Mouse (Mus musculus) induced T-regulatory cell, adult 2 months (primary cell): ENCODE results near the gene Plxnc1.

Experiments
- DNase-seq: peaks from one replicate; pipeline ENCODE4 v3.0.0-alpha.2; 2012; ENCODE audit warnings: low read depth

Plxnc1 gene

GRCm38 (mm10) chr10:94944691-94945205, at the start of gene Plxnc1:
Gene Plxnc1, minus strand, starts transcription at chr10:94944835.
- peak; percentile 86 for DNase-seq

- DNase-seq = peak; percentile 87
Measured at GRCm38 (mm10) chr10:94992127-94992526, 47.5 kb upstream of the Plxnc1 start.

GRCm38 (mm10) chr10:94991564-94992097, 47.0 kb upstream of the Plxnc1 start:
- peak; percentile 85 for DNase-seq

- no peak for DNase-seq
Measured at GRCm38 (mm10) chr10:94990768-94991563, 46.3 kb upstream of the Plxnc1 start.

GRCm38 (mm10) chr10:94989321-94989720, 44.7 kb upstream of the Plxnc1 start:
- DNase-seq = no peak

GRCm38 (mm10) chr10:94985103-94985502, 40.5 kb upstream of the Plxnc1 start:
- DNase-seq = no peak

- no peak for DNase-seq
Measured at GRCm38 (mm10) chr10:94982528-94982927, 37.9 kb upstream of the Plxnc1 start.

- no peak for DNase-seq
Measured at GRCm38 (mm10) chr10:94981466-94982138, 37.0 kb upstream of the Plxnc1 start.

GRCm38 (mm10) chr10:94978265-94978822, 33.7 kb upstream of the Plxnc1 start:
- DNase-seq = no peak

- DNase-seq = peak; percentile 56
Measured at GRCm38 (mm10) chr10:94976329-94976728, 31.7 kb upstream of the Plxnc1 start.

- no peak for DNase-seq
Measured at GRCm38 (mm10) chr10:94975099-94975496, 30.5 kb upstream of the Plxnc1 start.

- DNase-seq = no peak
Measured at GRCm38 (mm10) chr10:94974345-94975098, 29.9 kb upstream of the Plxnc1 start.

GRCm38 (mm10) chr10:94971625-94972161, 27.1 kb upstream of the Plxnc1 start:
- no peak for DNase-seq

- DNase-seq = no peak
Measured at GRCm38 (mm10) chr10:94970221-94970620, 25.6 kb upstream of the Plxnc1 start.

GRCm38 (mm10) chr10:94967468-94967867, 22.8 kb upstream of the Plxnc1 start:
- no peak for DNase-seq

- no peak for DNase-seq
Measured at GRCm38 (mm10) chr10:94966789-94967188, 22.2 kb upstream of the Plxnc1 start.

GRCm38 (mm10) chr10:94965093-94965492, 20.5 kb upstream of the Plxnc1 start:
- peak; percentile 66 for DNase-seq

GRCm38 (mm10) chr10:94962005-94962404, 17.4 kb upstream of the Plxnc1 start:
- no peak for DNase-seq

GRCm38 (mm10) chr10:94961283-94961682, 16.6 kb upstream of the Plxnc1 start:
- DNase-seq = no peak

GRCm38 (mm10) chr10:94958311-94958710, 13.7 kb upstream of the Plxnc1 start:
- DNase-seq = peak; percentile 85

- DNase-seq = no peak
Measured at GRCm38 (mm10) chr10:94957705-94958104, 13.1 kb upstream of the Plxnc1 start.
